In genomic region chr13:16725350-16725749, GRCm38 (mm10) we compare ENCODE assay signal across 29 mouse cellular contexts.
"Had no signal": no experiment of that assay in that cellular context is flagged by ENCODE, and none has a peak within 500 bp of the region (broad histone marks: within the 10 kb centered on the region; RNA-seq: fewer than 3 reads in every experiment).

No protein-coding gene starts in this region.

- H3K27me3 ChIP-seq: embryonic facial prominence, embryonic 12.5 days; embryonic facial prominence, embryonic 13.5 days; embryonic facial prominence, embryonic 15.5 days; forebrain, embryonic 12.5 days; forebrain, embryonic 13.5 days; forebrain, embryonic 15.5 days had no signal

- H3K9me3 ChIP-seq: embryonic facial prominence, embryonic 10.5 days; embryonic facial prominence, embryonic 12.5 days; embryonic facial prominence, embryonic 13.5 days; embryonic facial prominence, embryonic 15.5 days; forebrain, embryonic 10.5 days; forebrain, embryonic 12.5 days; forebrain, embryonic 13.5 days; forebrain, embryonic 15.5 days had no signal

- H3K9ac ChIP-seq: embryonic facial prominence, embryonic 12.5 days; embryonic facial prominence, embryonic 13.5 days; embryonic facial prominence, embryonic 15.5 days; forebrain, embryonic 12.5 days; forebrain, embryonic 13.5 days; forebrain, embryonic 15.5 days; forebrain, postnatal 0 days had no signal

- H3K27ac ChIP-seq: embryonic facial prominence, embryonic 10.5 days; embryonic facial prominence, embryonic 12.5 days; embryonic facial prominence, embryonic 15.5 days; forebrain, embryonic 10.5 days; forebrain, embryonic 12.5 days; forebrain, embryonic 13.5 days; forebrain, embryonic 15.5 days; heart, adult 2 months had no signal

- H3K4me1 ChIP-seq: embryonic facial prominence, embryonic 10.5 days; embryonic facial prominence, embryonic 12.5 days; embryonic facial prominence, embryonic 15.5 days; forebrain, embryonic 10.5 days; forebrain, embryonic 12.5 days; forebrain, embryonic 13.5 days; forebrain, embryonic 15.5 days had no signal

- H3K4me3 ChIP-seq: embryonic facial prominence, embryonic 10.5 days; embryonic facial prominence, embryonic 12.5 days; embryonic facial prominence, embryonic 13.5 days; embryonic facial prominence, embryonic 15.5 days; erythroblast, embryonic 14.5 days; forebrain, embryonic 10.5 days; forebrain, embryonic 12.5 days; forebrain, embryonic 13.5 days; forebrain, embryonic 15.5 days; gastrocnemius, adult 2 months; heart, adult 2 months had no signal

- H3K4me2 ChIP-seq: embryonic facial prominence, embryonic 12.5 days; embryonic facial prominence, embryonic 13.5 days; embryonic facial prominence, embryonic 15.5 days; forebrain, embryonic 12.5 days; forebrain, embryonic 13.5 days; forebrain, embryonic 15.5 days had no signal

- DNase-seq: cerebellum, adult 2 months; cerebellum, adult 8-10 months; cerebellum, adult 9-10 months; cerebellum, adult 9-11 months; cerebellum, postnatal 10 days; cerebellum, postnatal 14 days; cerebellum, postnatal 25 days; cerebellum, postnatal 36 days; embryo, embryonic 11 days; forebrain, postnatal 0 days; gastrocnemius, adult 2 months; gastrocnemius, postnatal 10 days; gastrocnemius, postnatal 14 days; gastrocnemius, postnatal 25 days; gastrocnemius, postnatal 36 days; heart, adult 11 months; heart, adult 18-20 months; heart, adult 2 months had no signal

- H3K36me3 ChIP-seq: embryonic facial prominence, embryonic 10.5 days; embryonic facial prominence, embryonic 12.5 days; embryonic facial prominence, embryonic 13.5 days; embryonic facial prominence, embryonic 15.5 days; forebrain, embryonic 10.5 days; forebrain, embryonic 12.5 days; forebrain, embryonic 15.5 days had no signal

- ATAC-seq: forebrain, embryonic 13.5 days; forebrain, embryonic 14.5 days; forebrain, embryonic 15.5 days; forebrain, embryonic 16.5 days; forebrain, postnatal 0 days had no signal
